ENCODE assay signal across 15 mouse cellular contexts in the genomic region with DNA sequence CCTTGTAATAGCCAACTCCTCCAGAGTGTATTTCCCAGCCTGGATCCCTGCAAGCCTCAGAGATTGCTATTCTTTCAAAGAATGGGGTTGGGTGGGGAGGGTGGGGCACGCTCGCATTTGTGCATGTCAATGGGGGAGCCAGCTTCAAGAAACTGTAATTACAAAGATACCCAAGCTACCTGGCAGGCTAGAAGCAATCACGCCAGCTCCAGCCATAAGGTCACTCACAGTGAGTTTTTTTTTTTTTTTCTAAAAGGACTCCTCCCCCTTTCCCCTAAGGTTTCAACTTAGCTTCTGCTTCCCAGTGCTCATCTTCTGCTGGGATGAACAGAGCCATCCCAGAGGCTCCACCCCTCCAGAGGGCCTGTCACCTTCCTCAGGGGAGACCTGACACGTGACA.
"Had no signal": no experiment of that assay in that cellular context is flagged by ENCODE, and none has a peak within 500 bp of the region (broad histone marks: within the 10 kb centered on the region; RNA-seq: fewer than 3 reads in every experiment).

No protein-coding gene starts in this region.

- H3K27ac ChIP-seq: kidney, postnatal 0 days; limb, embryonic 15.5 days; liver, embryonic 12.5 days; macrophage; midbrain, embryonic 12.5 days; neural tube, embryonic 15.5 days had no signal

- H3K36me3 ChIP-seq: limb, embryonic 15.5 days; liver, embryonic 12.5 days; midbrain, embryonic 12.5 days; neural tube, embryonic 15.5 days had no signal

- ATAC-seq: liver, embryonic 12.5 days had no signal

- H3K27me3 ChIP-seq: limb, embryonic 15.5 days; liver, embryonic 12.5 days; megakaryocyte, embryonic 14.5 days; neural tube, embryonic 15.5 days had no signal

- H3K9ac ChIP-seq: limb, embryonic 15.5 days; liver, embryonic 12.5 days; lung, embryonic 14.5 days; midbrain, embryonic 12.5 days; neural tube, embryonic 15.5 days had no signal

- H3K9me3 ChIP-seq: limb, embryonic 15.5 days; liver, embryonic 12.5 days; midbrain, embryonic 12.5 days; neural tube, embryonic 15.5 days had no signal

- H3K4me3 ChIP-seq: limb, embryonic 15.5 days; liver, embryonic 12.5 days; megakaryocyte, embryonic 14.5 days; midbrain, embryonic 12.5 days; neural tube, embryonic 15.5 days had no signal

- H3K4me2 ChIP-seq: limb, embryonic 15.5 days; liver, embryonic 12.5 days; lung, embryonic 14.5 days; midbrain, embryonic 12.5 days; neural tube, embryonic 15.5 days had no signal

- DNase-seq: kidney, postnatal 36 days; layer of hippocampus, postnatal 36 days; lung, embryonic 14.5 days; lung, postnatal 14 days; right cerebral cortex, adult 18-20 months; right cerebral cortex, postnatal 25 days; thymus, adult 18-20 months; thymus, postnatal 14 days had no signal

- H3K4me1 ChIP-seq: liver, embryonic 12.5 days; megakaryocyte, embryonic 14.5 days; midbrain, embryonic 12.5 days had no signal
